Mouse (Mus musculus): ENCODE data around the gene Elf2.

Gene Elf2

GRCm38 (mm10) chr3:51206521-51206920 is 133.9 kb downstream of the Elf2 start:
- no peak for DNase-seq

- no peak for DNase-seq
Observed at GRCm38 (mm10) chr3:51204897-51205296, 135.6 kb downstream of the Elf2 start.

- no peak for DNase-seq
Observed at GRCm38 (mm10) chr3:51204441-51204840, 136.0 kb downstream of the Elf2 start.

GRCm38 (mm10) chr3:51203906-51204305 is 136.6 kb downstream of the Elf2 start:
- no peak for DNase-seq
